Comparison of ENCODE assay signal across 21 mouse cellular contexts in genomic region chr10:85875812-85876211, GRCm38 (mm10). TPM values are rescaled to one million over a fixed set of nuclear protein-coding genes. Genes with fewer than 3 reads are reported as not detected.
DNase-seq lines count a peak whose midpoint lies in the region; ATAC-seq and TF ChIP-seq lines count a peak whose summit lies in the region.
"Had no signal": no experiment of that assay in that cellular context is flagged by ENCODE, and none has a peak within 500 bp of the region (broad histone marks: within the 10 kb centered on the region; RNA-seq: fewer than 3 reads in every experiment).

No protein-coding gene starts in this region.

- no peaks in the 10 kb centered on the region for H3K27me3 ChIP-seq in embryonic facial prominence, embryonic 14.5 days (replicated peaks; ENCODE audit: control insufficient read depth, insufficient read depth, low read length)
- H3K27me3 ChIP-seq: embryonic facial prominence, embryonic 13.5 days; forebrain, embryonic 13.5 days; forebrain, embryonic 15.5 days had no signal

- no peak overlapping the region for H3K4me2 ChIP-seq in embryonic facial prominence, embryonic 14.5 days (ENCODE audit: low read depth, low read length)
- H3K4me2 ChIP-seq: embryonic facial prominence, embryonic 13.5 days; forebrain, embryonic 13.5 days; forebrain, embryonic 15.5 days had no signal

- no peak overlapping the region for H3K9ac ChIP-seq in embryonic facial prominence, embryonic 14.5 days (ENCODE audit: low read depth, low read length)
- H3K9ac ChIP-seq: embryonic facial prominence, embryonic 13.5 days; forebrain, embryonic 13.5 days; forebrain, embryonic 15.5 days; forebrain, postnatal 0 days had no signal

- H3K4me3 ChIP-seq in lung, adult 2 months (replicated peaks; ENCODE audit: extremely low read depth, low read depth, low read length), result no peak overlapping the region
- no peak overlapping the region for H3K4me3 ChIP-seq in embryonic facial prominence, embryonic 14.5 days (ENCODE audit: low read depth, low read length)
- H3K4me3 ChIP-seq: embryonic facial prominence, embryonic 13.5 days; forebrain, embryonic 13.5 days; forebrain, embryonic 15.5 days had no signal

- TF ChIP-seq POLR2A in lung, adult 2 months (IDR thresholded peaks at IDR 0.05; ENCODE audit: borderline replicate concordance, extremely low read depth, low read depth, low read length), result no peak

- 0 out of 2 replicates have a peak, but pooled peaks cover 3% of the 10 kb centered on the region for H3K9me3 ChIP-seq in embryonic facial prominence, embryonic 14.5 days (ENCODE audit: control insufficient read depth, low read length)
- H3K9me3 ChIP-seq: embryonic facial prominence, embryonic 13.5 days; forebrain, embryonic 13.5 days; forebrain, embryonic 15.5 days had no signal

- no peak for ATAC-seq in embryonic facial prominence, embryonic 14.5 days (ENCODE audit: low read depth)
- ATAC-seq: forebrain, embryonic 13.5 days; forebrain, embryonic 15.5 days; forebrain, postnatal 0 days had no signal

- TF ChIP-seq CTCF in lung, adult 2 months (IDR thresholded peaks at IDR 0.05; ENCODE audit: insufficient read depth, low read length), result no peak

- 70% methylated on average over 5 of the region's 5 CpGs for WGBS in lung, adult 2 months
- WGBS in embryonic facial prominence, embryonic 14.5 days, result 64% methylated on average over 5 of the region's 5 CpGs

- no peak overlapping the region for H3K27ac ChIP-seq in embryonic facial prominence, embryonic 14.5 days (replicated peaks; ENCODE audit: low read depth, low read length)
- H3K27ac ChIP-seq: embryonic facial prominence, embryonic 13.5 days; forebrain, embryonic 13.5 days; forebrain, embryonic 15.5 days had no signal

- H3K4me1 ChIP-seq in lung, adult 2 months (ENCODE audit: control insufficient read depth, insufficient read depth, low read length), result peaks cover 8% of the 10 kb centered on the region; the same call in 1 of the 2 replicates
- peaks cover 9% of the 10 kb centered on the region for H3K4me1 ChIP-seq in embryonic facial prominence, embryonic 14.5 days (ENCODE audit: control insufficient read depth, insufficient read depth, low read length)

- peak; percentile 18 to 35 for DNase-seq in lung, adult 18-20 months
- no peak for DNase-seq in lung, adult 2 months
- peak; percentile 43 for DNase-seq in lung, postnatal 25 days (ENCODE audit: low spot score)
- DNase-seq in lung, postnatal 4 days, result no peak
- DNase-seq in embryonic facial prominence, embryonic 14.5 days (ENCODE audit: low spot score), result peak; percentile 59
- DNase-seq in urinary bladder, postnatal 14 days (ENCODE audit: low spot score), result no peak
- DNase-seq: adrenal gland, adult 2 months; adrenal gland, postnatal 10 days; adrenal gland, postnatal 25 days; cerebellum, adult 11 months; cerebellum, adult 18-20 months; cerebellum, adult 8-10 months; cerebellum, adult 9-11 months; cerebellum, postnatal 14 days; cerebellum, postnatal 36 days; embryo, embryonic 11 days; forebrain, postnatal 0 days had no signal

- peaks cover 69% of the 10 kb centered on the region for H3K36me3 ChIP-seq in embryonic facial prominence, embryonic 14.5 days (ENCODE audit: control insufficient read depth, insufficient read depth, low read length)

RNA-seq across cellular contexts. Expression of gene Prdm4, which starts 41.1 kb away (rescaled TPM):
- 20.9 and 22.0 TPM in 2 replicates for polyA plus RNA-seq in lung, adult 2 months (2012; rRNA removed)
- 20.8 and 22.3 TPM in 2 replicates for polyA plus RNA-seq in embryonic facial prominence, embryonic 14.5 days (2014; fragmentation: Nextera tagmentation; extraction: Ambion mirVana)

RNA-seq across cellular contexts. Expression of gene Pwp1, which starts 46.5 kb away (rescaled TPM):
- polyA plus RNA-seq in lung, adult 2 months (2012; rRNA removed), result 5.4 and 9.5 TPM in 2 replicates
- polyA plus RNA-seq in embryonic facial prominence, embryonic 14.5 days (2014; fragmentation: Nextera tagmentation; extraction: Ambion mirVana), result 68.0 and 75.0 TPM in 2 replicates

RNA-seq across cellular contexts. Expression of gene Ascl4, which starts 51.7 kb away (rescaled TPM):
- polyA plus RNA-seq in lung, adult 2 months (2012; rRNA removed), result 0.07 and 0.24 TPM in 2 replicates
- 0.49 and 0.80 TPM in 2 replicates for polyA plus RNA-seq in embryonic facial prominence, embryonic 14.5 days (2014; fragmentation: Nextera tagmentation; extraction: Ambion mirVana)
- polyA plus RNA-seq: adrenal gland, adult 2 months; C2C12 had no signal

Comparison
In these comparisons a context has a peak if more than half of its experiments do, and no peak if none do; other contexts are left out.
1. DNase-seq: peak in lung, adult 18-20 months (2 of 2), lung, postnatal 25 days (single experiment) and embryonic facial prominence, embryonic 14.5 days (single experiment); none in lung, adult 2 months (single experiment), lung, postnatal 4 days (0 of 2) and urinary bladder, postnatal 14 days (single experiment).